Mouse (Mus musculus) mesoderm, embryonic 11.5 days (tissue): Measurements from ENCODE around the gene Ctsg.
"Not testable (repeated sequence)": the region's sequence is repeated elsewhere in the genome, so short reads cannot be mapped to it uniquely, and the experiment has no call there.

Experiments used
- DNase-seq: peaks from one replicate; pipeline ENCODE4 v3.0.0-alpha.2; 2012; ENCODE audit warnings: low read depth, low spot score

The Ctsg gene

DNA sequence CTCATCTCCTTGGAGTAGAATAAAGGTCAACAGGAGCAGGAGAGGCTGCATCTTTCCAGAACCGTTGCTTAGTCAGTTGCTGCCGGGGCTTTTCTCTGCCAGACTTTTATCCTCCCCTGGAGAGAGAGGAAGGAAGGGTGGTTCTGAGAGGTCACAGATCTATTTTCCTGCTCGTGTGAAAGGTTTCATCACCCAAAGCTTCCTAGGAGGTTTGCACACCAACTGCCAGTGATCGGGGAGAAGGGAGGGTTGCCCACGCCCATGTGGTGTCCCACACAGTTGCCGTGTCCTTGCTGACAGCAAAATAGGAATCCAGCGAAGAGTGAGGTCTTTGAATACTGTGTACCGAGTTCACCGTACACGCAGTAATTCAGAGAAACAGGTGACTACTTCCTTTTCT is at the start of gene Ctsg:
Gene Ctsg (minus strand): TSS at position 189 of the 400 bp plus-strand sequence.
- DNase-seq = no peak

DNA sequence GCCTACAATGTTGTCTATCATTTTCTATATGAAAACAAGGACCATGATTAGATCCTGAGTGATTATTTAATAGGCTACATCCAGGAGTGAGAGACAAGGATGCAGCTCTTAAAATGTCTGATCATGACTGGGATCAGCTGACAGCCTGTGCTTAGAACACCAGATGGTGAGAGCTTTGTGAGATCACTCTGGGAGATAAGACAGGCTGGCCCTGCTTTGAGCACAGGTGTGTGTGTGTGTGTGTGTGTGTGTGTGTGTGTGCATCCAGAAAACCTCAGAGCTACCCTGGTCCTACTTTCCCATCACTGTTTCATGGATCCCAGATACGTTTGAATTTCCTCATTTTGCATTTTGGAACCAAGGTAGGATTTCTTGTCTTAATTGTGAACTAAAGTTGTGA is 31.3 kb upstream of the Ctsg start:
- not testable (repeated sequence) for DNase-seq

DNA sequence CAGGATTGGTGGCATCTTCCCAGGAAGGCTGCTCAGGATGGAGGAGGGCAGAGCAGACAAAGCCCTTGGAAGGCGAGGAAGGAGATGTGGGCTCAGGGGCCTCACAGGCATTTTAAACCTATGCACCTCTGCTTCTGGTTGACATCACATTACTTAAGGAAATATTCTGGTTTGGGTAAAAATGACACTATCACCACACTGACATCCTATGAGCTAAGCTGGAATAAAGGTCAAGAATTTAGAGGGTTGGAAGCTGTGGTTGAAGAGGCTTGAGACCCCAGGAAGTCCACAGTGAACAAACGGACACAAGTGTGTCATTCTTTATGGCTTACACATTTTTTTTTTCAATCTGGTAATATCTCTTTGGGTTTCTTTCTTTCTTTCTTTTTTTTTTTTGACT is 30.1 kb upstream of the Ctsg start, which contains the start of gene Gzmd:
Gene Gzmd (minus strand): TSS at position 101 of the 400 bp plus-strand sequence.
- not testable (repeated sequence) for DNase-seq

DNA sequence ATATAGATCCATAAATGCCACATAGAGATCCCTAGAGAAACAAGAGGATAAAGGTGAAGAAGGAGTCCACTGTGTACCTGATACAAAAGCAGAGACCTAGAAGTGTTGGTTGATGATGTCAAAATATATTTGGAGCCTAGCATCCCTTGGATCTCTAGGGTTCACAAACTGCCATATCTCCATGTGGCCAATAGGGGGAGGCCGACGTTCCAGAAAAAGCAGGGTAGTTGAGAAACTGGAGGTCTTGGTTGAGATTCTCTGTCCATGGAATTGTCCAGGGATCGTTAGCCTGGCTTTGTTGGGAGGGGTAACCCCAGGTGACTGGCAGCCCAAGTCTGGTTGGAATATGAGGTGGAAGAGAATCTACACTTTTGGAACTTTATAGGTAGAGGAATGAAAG is 26.0 kb upstream of the Ctsg start:
- DNase-seq = no peak

DNA sequence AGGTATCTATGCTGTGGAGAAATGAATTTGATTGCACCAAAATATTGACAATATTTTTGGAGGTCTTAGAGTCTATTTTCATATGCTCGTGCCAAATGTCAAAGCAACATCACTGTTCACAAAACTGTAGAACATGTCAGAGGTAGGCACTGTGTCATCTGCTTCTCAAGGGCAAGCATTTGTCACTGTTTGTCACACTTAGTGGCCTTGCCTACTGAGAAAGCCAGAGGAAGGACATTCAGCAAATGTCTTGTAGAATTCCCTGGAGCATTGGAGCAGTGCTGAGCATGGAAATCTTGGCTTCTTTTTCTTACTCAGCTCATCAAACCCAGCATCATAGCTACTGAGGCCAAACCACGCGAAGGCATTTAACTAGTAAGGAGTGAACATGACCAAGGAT is 21.1 kb upstream of the Ctsg start:
- no peak for DNase-seq

DNA sequence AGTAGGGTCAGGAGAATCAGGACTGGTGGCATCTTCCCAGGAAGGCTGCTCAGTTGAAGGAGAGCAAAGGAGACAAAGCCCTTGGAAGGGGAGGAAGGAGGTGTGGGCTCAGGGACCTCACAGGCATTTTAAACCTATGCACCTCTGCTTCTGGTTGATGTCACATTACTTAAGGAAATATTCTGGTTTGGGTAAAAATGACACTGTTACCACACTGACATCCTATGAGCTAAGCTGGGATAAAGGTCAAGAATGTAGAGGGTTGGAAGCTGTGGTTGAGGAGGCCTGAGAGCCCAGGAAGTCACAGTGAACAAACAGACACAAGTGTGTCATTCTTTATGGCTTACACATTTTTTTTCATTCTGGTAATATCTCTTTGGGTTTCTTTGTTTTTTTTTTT is 18.2 kb upstream of the Ctsg start, which contains the start of gene Gzme:
Gene Gzme (minus strand): TSS at position 101 of the 400 bp plus-strand sequence.
- no peak for DNase-seq

DNA sequence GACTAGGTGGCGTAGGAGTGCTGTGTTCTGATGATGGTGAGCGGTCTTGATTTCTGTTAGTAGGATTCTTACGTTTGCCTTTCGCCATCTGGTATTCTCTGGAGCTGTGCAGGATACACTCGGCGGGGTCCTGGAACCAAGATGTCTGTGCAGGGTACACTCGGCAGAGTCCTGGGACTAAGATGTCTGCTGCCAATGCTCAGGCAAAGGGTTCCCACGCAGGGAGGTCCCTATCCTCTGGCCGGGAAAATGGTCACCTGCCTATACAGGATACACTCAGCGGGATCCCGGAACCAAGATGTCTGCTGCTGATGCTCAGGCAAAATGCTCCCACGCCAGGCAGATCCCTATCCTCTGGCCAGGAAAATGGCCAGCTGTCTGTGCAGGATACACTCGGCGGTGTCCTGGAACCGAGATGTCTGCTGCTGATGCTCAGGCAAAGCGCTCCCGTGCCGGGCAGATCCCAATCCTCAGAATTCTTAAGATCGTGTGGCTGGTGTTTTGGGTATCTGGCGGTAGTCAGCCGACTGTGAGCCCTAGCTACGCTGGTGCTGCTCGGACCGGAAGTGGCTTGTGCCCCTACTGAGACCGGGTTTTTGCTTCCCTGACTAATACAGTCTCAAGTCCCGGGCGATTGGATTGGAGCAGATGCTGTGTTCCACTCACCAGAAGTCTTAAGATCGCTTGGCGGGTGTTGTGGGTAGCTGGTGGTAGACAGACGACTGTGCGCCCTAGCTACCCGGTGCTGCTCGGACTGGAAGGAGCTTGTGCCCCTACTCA is 13.3 kb upstream of the Ctsg start:
- not testable (repeated sequence) for DNase-seq

DNA sequence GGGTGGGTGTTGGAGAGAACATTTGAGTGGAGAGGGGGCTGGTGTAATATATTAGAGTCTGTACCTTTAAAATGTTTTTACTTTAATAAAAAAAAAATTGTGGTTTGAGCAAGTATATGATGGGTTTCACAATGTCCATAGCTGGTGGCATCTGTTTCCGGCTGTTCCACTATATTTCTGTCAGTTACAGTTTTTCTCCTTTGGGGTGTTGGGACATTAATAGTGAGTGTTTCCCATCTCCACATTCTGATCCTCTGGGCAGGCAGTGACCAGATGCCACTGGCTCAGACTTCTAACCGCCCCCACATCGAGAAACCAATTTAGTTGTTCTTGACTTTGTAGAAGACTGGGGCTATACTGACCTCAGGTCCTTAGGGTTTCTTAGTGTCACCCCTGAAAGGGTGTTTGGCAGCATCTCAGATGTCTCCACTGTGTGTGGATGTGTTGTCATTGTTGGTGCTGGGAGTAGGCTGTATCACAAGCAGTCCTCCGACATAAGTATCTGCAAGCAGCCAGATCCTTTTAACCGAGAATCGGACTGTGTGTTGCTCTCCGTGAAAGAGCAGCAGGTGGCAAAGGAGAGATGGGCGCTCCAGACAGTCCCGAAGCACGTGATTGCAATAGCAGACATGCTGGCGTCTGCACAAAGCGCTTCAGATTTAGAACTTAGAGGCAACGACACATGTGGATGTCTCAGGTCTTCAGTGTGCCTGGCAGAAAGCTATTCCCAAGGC is 3.2 kb upstream of the Ctsg start:
- DNase-seq = no peak

DNA sequence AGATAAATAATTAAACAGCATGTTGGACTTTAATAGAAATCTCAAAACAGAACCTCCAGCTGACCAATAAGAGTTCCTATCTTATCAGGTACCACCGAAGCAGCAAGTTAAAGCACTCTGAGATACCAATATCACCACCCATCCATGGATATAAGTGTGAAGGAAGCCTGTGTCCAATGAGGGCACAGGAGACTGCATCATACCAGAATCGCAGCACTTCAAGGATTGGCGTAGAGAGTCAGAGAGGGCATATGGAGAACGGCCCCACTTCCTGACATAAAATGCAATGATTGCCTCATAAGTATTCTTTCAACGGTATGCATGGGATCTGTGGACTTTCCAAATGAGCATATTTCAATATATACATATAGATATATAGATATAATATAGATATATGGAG is 2.6 kb upstream of the Ctsg start:
- DNase-seq = no peak

DNA sequence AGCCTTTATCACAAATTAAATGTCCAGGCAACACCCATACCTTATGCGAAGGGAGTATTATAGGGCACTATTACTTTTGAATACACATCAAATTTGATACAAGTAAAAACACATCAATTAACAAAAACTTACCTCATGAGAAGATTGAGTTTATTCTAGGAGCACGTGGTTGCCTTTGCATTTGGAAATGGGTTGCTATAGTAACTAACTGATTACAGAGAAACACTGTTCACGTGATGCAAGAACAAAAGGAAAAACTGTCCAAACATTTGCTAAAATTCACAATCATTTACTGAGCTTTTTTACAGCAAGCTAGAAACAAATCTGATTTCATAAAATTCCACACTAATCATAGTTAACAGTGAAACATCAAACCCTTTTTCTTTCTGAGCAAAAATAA is 1.1 kb upstream of the Ctsg start:
- no peak for DNase-seq

DNA sequence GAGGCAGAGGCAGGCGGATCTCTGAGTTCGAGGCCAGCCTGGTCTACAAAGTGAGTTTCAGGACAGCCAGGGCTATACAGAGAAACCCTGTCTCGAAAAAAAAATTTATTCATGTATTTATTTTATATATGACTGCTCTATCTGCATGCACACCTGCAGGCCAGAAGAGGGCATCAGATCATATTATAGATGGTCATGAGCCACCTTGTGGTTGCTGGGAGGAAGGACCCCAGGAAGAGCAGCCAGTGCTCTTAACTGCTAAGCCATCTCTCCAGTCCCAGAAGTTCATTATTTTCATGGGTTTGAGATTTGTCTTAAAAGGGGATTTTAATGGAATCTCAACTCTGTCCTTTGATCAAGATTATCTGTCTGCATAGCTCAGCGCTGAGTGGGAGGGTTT is 3.4 kb downstream of the Ctsg start:
- DNase-seq = peak; percentile 35

DNA sequence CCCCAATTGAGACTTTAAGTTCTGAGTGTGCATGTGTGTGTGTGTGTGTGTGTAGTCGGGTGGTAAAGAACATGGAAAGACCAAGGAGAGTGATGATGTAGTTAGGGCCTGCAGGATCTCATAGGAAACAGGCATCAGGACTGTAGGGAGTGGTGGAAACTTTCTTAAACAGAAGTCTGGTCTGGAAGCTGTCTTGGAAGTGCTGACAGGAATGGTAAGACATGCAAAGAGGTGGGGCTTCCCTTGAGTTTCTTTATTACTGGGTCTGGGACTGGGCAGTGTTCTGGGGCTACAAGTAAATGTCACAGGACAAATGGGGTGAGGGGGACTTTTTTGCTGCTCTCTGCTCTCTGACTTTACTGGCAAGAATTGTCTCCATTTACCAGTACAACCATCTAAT is 4.8 kb downstream of the Ctsg start:
- DNase-seq = no peak

DNA sequence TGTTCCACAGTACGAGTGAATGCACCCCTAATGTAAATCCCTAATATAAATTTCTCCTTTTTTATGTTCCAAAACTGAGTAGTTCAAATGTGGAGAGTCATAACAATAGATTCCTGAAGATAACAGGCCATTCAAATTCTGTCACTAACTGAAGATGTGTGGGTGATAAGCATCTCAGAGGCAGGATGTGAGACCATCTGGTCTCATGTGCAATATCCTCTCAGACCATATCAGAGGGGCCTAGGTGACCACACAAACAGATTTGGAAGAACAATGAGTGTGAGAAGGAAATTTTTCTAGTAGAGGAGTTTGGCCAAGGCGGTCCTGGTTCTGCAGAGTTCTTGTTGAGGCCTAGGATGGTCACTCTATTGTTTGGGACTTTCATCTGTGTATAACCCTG is 9.0 kb downstream of the Ctsg start:
- no peak for DNase-seq

DNA sequence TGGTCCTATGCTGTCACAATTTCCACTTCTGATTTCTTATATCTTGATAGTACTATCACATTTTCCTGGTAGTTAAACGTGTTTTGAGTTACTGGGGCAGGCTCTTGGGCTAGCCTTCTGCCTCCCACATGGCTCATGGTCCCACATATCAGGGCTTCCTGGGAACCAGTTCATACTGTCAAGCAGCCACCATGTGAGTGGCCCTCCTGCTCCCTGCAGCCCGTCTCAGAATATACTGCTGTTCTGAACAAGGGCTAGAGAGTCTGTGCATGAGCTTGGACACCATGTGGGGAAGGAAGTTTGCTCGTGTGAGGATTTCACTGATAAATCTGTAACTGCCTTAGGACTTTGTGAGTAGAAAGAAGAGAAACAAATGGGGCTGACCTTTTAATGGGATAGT is 15.7 kb downstream of the Ctsg start:
- no peak for DNase-seq

DNA sequence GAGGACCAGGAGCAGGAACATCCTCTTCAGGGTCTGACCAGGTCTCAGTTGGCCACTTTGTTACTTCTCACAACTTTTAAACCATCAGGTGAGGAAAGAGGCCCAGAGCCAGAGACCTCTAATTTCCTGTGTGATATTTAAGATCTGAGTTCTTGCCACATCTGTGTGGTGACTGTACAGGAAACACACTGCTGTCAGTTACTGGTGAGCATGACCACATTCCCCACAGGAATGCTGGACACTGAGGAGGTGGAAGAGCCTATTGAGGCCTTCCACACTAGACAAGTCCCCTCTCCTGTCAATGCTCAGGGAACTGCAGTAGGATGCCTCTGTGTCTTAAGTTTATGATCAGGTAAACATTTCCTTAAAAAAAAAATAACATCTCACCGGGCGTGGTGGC is 17.2 kb downstream of the Ctsg start, which contains the start of gene Mcpt8:
Gene Mcpt8 (minus strand): TSS at position 107 of the 400 bp plus-strand sequence.
- no peak for DNase-seq

DNA sequence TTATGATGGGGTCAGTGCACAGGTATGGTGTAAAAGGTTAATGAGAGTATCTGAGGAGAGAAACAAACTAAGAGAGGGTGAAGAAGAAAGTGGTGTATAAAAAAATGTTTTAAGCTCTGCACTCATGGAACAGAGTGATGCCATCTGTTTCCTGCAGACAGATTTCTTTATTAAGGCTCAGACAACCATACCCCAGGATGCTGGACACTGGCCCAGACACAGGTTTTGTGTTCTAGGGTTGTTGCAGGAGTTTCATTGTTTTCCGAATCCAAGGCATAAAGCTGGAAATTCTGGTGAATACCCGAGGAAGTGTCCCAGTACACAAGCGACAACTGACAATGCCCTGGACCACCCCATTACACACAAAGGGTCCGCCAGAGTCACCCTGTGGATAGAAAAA is 20.4 kb downstream of the Ctsg start:
- DNase-seq = no peak

DNA sequence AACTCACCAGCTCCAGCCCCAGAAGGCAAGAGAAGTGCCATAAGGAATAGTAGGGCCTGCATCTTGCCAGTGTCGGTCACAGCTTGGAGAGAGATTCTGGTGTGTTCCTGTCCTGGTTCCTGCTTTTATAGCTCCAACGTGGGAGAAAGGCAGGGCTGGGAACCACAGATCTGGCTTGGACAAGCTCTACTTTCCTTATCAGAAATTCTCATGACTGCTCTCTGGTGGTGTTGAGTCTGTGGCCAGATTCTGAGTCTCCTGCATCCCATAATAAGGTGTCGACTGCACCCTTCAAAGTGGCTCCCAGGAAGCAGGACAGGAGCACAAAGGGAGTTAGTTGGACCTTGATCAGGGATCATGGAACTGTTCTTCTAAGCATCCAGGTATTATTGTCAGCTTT is 40.2 kb downstream of the Ctsg start, which contains the start of gene Mcpt4:
Gene Mcpt4 (minus strand): TSS at position 101 of the 400 bp plus-strand sequence.
- not testable (repeated sequence) for DNase-seq

DNA sequence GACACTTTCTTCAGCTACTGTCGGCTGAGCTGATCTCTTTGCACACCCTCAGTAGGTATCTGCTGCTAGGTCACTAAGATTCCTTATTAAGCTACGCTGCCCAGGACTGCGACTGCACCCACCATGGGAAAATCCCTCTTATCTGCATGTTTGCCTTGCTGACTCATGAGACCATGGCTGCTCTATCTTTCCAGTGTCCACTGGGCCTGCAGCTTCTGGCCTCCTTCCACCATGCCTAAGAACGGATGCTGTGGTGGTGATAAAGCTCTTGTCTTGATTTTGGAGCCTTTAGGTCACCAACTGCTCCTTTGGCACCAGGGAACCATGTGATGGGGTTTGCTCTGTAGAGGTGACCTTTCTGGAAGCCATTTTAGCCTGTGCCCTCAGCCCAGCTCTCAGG is 44.7 kb downstream of the Ctsg start:
- DNase-seq = no peak

DNA sequence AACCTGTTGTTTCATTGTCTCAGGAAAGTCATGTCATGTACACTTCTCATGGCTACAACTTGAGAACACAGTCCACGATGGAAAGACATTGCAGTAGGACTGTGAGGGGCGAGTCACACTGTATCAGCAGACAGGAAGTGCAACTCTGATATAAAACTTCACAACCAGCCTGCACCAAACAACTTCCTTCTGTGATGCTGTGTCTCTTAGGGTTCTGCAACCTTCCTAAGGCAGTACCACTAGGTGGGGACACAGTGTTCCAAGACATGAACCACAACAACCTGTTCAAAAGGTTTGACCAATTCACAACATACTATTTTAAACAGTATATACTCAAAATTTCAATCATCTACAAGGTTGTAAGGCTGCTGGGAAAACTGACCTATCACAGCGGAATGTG is 47.0 kb downstream of the Ctsg start:
- DNase-seq = no peak
